Mouse (Mus musculus): Measurements from ENCODE around the gene Ddhd1. TPM values are rescaled to one million over a fixed set of nuclear protein-coding genes. Genes with fewer than 3 reads are reported as not detected.
A peak's percentile ranks its signal among the peaks of the same experiment; 100 is the strongest.
"Not testable (repeated sequence)": the region's sequence is repeated elsewhere in the genome, so short reads cannot be mapped to it uniquely, and the experiment has no call there.

Ddhd1 gene
- polyA plus RNA-seq, 1 experiment from 2014 or later: 9.0 TPM

DNA sequence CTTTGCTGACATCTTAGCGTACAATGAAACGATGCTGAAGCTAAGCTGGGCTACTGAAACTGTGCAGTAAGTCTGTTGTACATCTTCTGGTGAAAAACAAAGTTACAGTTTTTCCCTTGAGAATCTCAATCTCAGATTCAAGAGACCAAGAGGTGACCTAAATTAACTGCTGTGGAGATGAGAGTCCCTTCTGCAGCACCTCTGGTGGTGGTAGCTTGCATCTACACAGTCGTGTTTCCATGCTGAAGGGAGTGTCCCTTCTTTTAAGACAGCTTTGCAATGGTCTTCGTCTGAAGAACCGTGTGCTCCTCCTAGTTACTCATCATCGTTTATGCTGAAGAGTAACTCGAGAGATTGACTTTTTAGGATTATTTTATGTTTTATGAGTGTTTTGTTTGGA, 46.3 kb downstream of the Ddhd1 start:
- Histone ChIP-seq H3K4me2 (no peak overlapping the region), H3K36me3 (peaks cover 5% of the 10 kb centered on the region; the same call in 1 of the 2 replicates), H3K4me3 (replicated peaks) (no peak overlapping the region), H3K27me3 (replicated peaks) (no peaks in the 10 kb centered on the region), H3K9ac (no peak overlapping the region), H3K4me1 (no peaks in the 10 kb centered on the region), H3K27ac (no peak overlapping the region), H3K9me3 (no peaks in the 10 kb centered on the region)
- ATAC-seq (ENCODE audit: insufficient read depth, low FRiP score, low read depth): no peak
- 83% methylated on average over 7 of the region's 7 CpGs for WGBS

GRCm38 (mm10) chr14:45602002-45602401, 55.9 kb downstream of the Ddhd1 start:
- H3K4me3 ChIP-seq (replicated peaks): no peak overlapping the region
- no peaks in the 10 kb centered on the region for H3K4me1 ChIP-seq
- H3K27me3 ChIP-seq (replicated peaks): no peaks in the 10 kb centered on the region
- 0 out of 2 replicates have a peak, but pooled peaks cover 6% of the 10 kb centered on the region for H3K36me3 ChIP-seq
- no peak overlapping the region for H3K4me2 ChIP-seq
- no peak overlapping the region for H3K27ac ChIP-seq
- H3K9me3 ChIP-seq: no peaks in the 10 kb centered on the region
- no peak overlapping the region for H3K9ac ChIP-seq
- no peak for ATAC-seq (ENCODE audit: insufficient read depth, low FRiP score, low read depth)
- WGBS: 64% methylated on average over 3 of the region's 3 CpGs

- H3K27me3 ChIP-seq (replicated peaks): no peaks in the 10 kb centered on the region
- H3K27ac ChIP-seq: no peak overlapping the region
- H3K4me1 ChIP-seq: no peaks in the 10 kb centered on the region
- no peak overlapping the region for H3K9ac ChIP-seq
- H3K36me3 ChIP-seq: 0 out of 2 replicates have a peak, but pooled peaks cover 3% of the 10 kb centered on the region
- H3K4me3 ChIP-seq (replicated peaks): no peak overlapping the region
- no peaks in the 10 kb centered on the region for H3K9me3 ChIP-seq
- WGBS: 71% methylated on average over 9 of the region's 9 CpGs
- no peak for ATAC-seq (ENCODE audit: insufficient read depth, low FRiP score, low read depth)
- no peak overlapping the region for H3K4me2 ChIP-seq
Measured at GRCm38 (mm10) chr14:45600587-45600986, 57.4 kb downstream of the Ddhd1 start.

DNA sequence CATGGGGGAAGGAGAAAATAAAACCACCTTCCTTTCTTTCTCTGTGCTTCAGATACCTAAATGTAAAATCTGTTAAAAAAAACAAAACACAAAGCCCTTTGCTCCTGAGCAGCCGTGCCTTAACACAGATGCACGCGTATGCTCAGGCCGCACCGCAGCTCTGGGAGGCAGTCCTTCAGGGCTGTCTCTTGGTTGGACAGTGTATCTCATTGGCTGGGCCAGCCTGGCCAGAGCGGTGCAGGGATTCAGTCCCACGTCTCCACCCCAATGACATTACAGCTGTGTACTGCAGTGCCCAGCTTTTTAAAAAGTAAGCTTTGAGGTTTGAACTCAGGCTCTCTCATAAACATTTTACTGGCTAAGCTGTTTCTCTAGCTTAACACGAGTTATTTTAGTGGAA, 60.1 kb downstream of the Ddhd1 start:
- 69% methylated on average over 8 of the region's 8 CpGs for WGBS
- no peak overlapping the region for H3K9ac ChIP-seq
- no peaks in the 10 kb centered on the region for H3K9me3 ChIP-seq
- no peak overlapping the region for H3K4me3 ChIP-seq (replicated peaks)
- no peaks in the 10 kb centered on the region for H3K4me1 ChIP-seq
- ATAC-seq (ENCODE audit: insufficient read depth, low FRiP score, low read depth): no peak
- H3K36me3 ChIP-seq: 0 out of 2 replicates have a peak, but pooled peaks cover 3% of the 10 kb centered on the region
- H3K27me3 ChIP-seq (replicated peaks): no peaks in the 10 kb centered on the region
- H3K27ac ChIP-seq: no peak overlapping the region; the same call in 1 of the 2 replicates
- H3K4me2 ChIP-seq: no peak overlapping the region

GRCm38 (mm10) chr14:45593261-45593660, 64.7 kb downstream of the Ddhd1 start:
- Histone ChIP-seq H3K4me2 (no peak overlapping the region), H3K4me1 (no peaks in the 10 kb centered on the region), H3K4me3 (replicated peaks) (no peak overlapping the region), H3K9me3 (no peaks in the 10 kb centered on the region), H3K27ac (no peak overlapping the region), H3K36me3 (no peaks in the 10 kb centered on the region), H3K27me3 (replicated peaks) (no peaks in the 10 kb centered on the region), H3K9ac (no peak overlapping the region)
- 84% methylated on average over 6 of the region's 6 CpGs for WGBS
- ATAC-seq (ENCODE audit: insufficient read depth, low FRiP score, low read depth): no peak

GRCm38 (mm10) chr14:45588403-45588802, 69.5 kb downstream of the Ddhd1 start:
- Histone ChIP-seq H3K9me3 (no peaks in the 10 kb centered on the region), H3K27me3 (replicated peaks) (no peaks in the 10 kb centered on the region), H3K4me2 (no peak overlapping the region), H3K27ac (no peak overlapping the region), H3K4me3 (replicated peaks) (no peak overlapping the region), H3K4me1 (no peaks in the 10 kb centered on the region), H3K9ac (no peak overlapping the region), H3K36me3 (no peaks in the 10 kb centered on the region)
- WGBS: 62% methylated on average over 7 of the region's 7 CpGs
- ATAC-seq (ENCODE audit: insufficient read depth, low FRiP score, low read depth): no peak

DNA sequence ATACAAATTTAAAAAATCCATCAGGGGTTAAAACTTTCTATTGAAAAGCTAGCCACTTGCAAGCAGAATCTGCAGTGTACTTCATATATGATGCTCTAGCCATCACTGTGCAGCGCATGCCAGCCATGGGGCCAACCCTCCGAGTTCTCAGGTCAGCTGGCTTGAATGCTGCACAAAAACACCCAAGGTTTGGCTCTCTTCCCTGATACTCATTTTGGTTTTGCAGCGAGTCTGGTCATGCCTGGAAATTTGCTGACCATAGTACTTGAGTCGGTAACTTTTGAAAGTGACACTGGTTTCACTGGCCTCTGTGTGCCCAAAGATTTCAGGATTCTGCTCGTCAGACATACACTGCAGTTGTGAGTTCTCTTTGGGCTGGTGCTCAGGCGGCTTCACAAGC, 70.4 kb downstream of the Ddhd1 start:
- WGBS: 81% methylated on average over 6 of the region's 6 CpGs
- ATAC-seq (ENCODE audit: insufficient read depth, low FRiP score, low read depth): no peak

GRCm38 (mm10) chr14:45583494-45584027, 74.4 kb downstream of the Ddhd1 start:
- Histone ChIP-seq H3K27me3 (replicated peaks) (no peaks in the 10 kb centered on the region), H3K4me3 (replicated peaks) (no peak overlapping the region), H3K9me3 (no peaks in the 10 kb centered on the region), H3K27ac (no peak overlapping the region), H3K4me2 (no peak overlapping the region), H3K9ac (no peak overlapping the region), H3K36me3 (no peaks in the 10 kb centered on the region), H3K4me1 (no peaks in the 10 kb centered on the region)
- 68% methylated on average over 8 of the region's 8 CpGs for WGBS
- ATAC-seq (ENCODE audit: insufficient read depth, low FRiP score, low read depth): no peak

More for the DNA sequence above, 70.4 kb downstream of the Ddhd1 start:
- Histone ChIP-seq H3K27ac (no peak overlapping the region), H3K4me1 (no peaks in the 10 kb centered on the region), H3K27me3 (replicated peaks) (no peaks in the 10 kb centered on the region), H3K9me3 (no peaks in the 10 kb centered on the region), H3K4me3 (replicated peaks) (no peak overlapping the region), H3K9ac (no peak overlapping the region), H3K4me2 (no peak overlapping the region), H3K36me3 (no peaks in the 10 kb centered on the region)

DNA sequence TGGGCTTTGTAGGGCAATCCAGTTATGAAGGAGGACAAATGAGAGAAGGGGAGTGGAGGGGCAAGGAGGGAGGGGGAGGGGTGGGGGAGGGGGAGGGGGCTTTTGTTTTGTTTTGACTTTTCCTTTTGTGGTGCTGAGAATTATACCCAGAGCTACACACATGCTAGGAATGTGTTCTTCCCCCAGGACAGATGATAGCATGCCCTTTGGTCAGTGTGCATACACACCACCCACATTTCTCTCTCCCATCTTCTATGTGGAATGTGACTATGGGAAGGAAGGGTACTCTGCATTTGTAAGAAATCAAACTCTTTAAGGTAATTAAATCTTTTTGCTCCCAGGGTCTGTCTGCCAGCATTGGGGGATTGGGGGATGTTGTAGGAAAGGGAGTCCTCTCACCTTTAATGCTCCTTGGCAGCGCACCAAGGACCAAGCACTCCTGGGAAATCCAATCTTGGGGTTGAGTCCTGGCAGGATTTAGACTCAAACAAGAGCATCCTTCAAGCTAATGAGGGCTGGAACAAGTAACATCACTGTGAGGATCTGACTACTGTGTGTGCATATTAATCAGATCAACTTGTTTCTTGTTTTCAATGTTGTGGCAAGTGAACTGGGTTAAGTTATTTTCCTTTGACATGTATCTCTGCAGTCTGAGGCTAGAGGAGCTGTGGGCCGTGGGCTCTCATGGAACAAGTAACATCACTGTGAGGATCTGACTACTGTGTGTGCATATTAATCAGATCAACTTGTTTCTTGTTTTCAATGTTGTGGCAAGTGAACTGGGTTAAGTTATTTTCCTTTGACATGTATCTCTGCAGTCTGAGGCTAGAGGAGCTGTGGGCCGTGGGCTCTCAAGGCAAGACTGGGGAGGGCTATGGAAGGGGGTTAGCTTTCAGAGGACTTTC, 76.8 kb downstream of the Ddhd1 start:
- H3K9ac ChIP-seq; H3K27me3 ChIP-seq (replicated peaks); H3K36me3 ChIP-seq; ATAC-seq (ENCODE audit: insufficient read depth, low FRiP score, low read depth); H3K27ac ChIP-seq; H3K9me3 ChIP-seq; H3K4me1 ChIP-seq; H3K4me2 ChIP-seq; H3K4me3 ChIP-seq (replicated peaks): not testable (repeated sequence)
- 76% methylated on average over 3 of the region's 3 CpGs for WGBS

GRCm38 (mm10) chr14:45566066-45566937, 91.6 kb downstream of the Ddhd1 start:
- Histone ChIP-seq H3K4me2 (peak overlapping the region; percentile 60), H3K36me3 (no peaks in the 10 kb centered on the region), H3K4me3 (replicated peaks) (peak overlapping the region; percentile 31), H3K27ac (peak overlapping the region; percentile 71), H3K9ac (no peak overlapping the region), H3K4me1 (peaks cover 18% of the 10 kb centered on the region), H3K9me3 (no peaks in the 10 kb centered on the region), H3K27me3 (replicated peaks) (no peaks in the 10 kb centered on the region)
- ATAC-seq (ENCODE audit: insufficient read depth, low FRiP score, low read depth): no peak
- WGBS: 16% methylated on average over 29 of the region's 33 CpGs

DNA sequence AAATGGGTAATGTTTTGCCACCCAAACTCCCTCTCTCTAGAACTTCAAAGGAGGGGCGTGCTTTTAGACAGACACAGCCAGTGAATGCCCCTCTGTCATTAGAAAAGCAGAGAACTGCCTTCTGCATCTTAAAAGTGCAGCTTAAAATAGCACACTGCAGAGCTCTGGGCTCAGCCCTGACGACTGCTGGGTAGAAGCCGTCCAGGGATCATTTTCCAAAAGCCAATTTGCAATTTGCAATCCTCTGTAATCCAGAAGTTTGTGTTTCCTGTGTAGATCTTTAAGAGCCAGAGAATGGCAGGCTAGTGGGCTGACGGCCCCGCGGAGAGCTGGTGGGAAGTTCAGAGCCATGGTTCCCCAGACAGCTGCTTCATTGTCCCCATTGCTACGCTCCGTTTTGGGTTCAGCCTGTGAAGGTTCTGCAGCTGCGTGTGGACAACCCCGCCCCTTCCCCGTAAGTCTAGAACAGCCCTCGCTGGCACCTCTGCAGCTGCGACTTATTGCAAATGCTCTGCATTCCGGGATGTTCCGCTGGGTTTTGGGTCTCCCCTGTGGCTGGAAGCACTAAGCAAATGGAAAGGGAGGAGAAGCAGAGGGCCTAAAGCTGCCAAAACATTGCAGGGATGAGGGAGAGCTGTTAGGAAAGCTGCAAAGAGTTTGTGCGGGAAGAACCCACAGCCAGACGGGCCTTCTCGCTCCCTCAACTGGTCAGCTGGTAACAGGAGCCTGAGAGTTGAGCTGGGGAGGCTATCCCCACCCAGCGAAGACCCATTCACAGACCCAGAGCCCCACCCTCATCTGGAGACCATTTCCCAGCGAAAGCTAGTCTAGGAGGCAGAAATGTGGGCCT, 92.5 kb downstream of the Ddhd1 start:
- Histone ChIP-seq H3K27ac (peak overlapping the region; percentile 71), H3K36me3 (no peaks in the 10 kb centered on the region), H3K9ac (no peak overlapping the region), H3K4me3 (replicated peaks) (peak overlapping the region; percentile 26), H3K9me3 (no peaks in the 10 kb centered on the region), H3K4me1 (peaks cover 18% of the 10 kb centered on the region), H3K4me2 (peak overlapping the region; percentile 60), H3K27me3 (replicated peaks) (no peaks in the 10 kb centered on the region)
- WGBS: 8% methylated on average over 20 of the region's 20 CpGs
- ATAC-seq (ENCODE audit: insufficient read depth, low FRiP score, low read depth): peak; percentile 54; the same call in 1 of the 2 replicates

Data from stomach, embryonic 15.5 days (tissue).